Mouse (Mus musculus): ENCODE measurements around the gene Gpr87.

The Gpr87 gene

DNA sequence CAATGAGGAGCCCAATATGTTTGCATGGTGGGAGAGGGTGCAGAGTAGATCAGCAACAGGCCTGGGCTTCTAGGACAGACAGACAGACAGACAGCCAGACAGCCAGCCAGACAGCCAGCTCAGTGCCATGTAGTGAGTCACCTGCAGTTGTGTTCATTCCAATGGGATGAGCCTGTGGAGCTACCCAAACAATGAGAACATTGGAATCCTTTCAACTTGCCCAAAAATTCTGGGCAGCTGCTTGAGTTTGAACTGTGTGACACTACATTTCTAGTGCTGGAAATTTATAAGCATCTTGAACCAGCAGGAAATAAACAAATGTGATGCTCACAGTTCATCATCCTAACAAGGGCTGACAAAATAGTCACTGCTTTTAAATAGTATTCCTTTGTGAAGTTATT, 55.3 kb downstream of the Gpr87 start:
- no peak for DNase-seq (ENCODE audit: low read depth, low spot score)

DNA sequence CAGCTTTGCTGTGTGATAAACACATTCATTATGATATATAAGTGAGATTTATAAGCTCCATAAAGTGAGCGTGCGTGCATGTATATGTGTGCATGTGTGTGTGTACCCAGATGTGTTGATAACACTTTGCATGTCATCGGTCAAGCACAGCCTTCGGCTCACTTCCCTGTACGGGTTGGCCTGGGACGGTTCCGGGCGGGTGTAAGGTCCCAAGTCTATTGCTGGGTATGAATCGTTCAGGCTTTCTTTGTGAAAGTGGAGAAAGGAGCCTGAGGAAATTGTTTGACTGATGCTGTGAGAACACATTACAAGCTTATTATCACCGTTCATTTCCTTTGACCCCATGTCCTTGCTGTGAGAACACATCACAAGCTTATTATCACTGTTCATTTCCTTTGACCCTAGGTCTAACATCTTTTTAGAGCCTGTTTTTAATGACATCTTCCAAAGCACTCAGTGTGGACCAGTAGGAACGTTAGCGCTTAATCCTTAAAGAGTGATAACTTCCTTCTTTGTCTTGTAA, 55.9 kb downstream of the Gpr87 start:
- DNase-seq (ENCODE audit: low read depth, low spot score) = no peak

DNA sequence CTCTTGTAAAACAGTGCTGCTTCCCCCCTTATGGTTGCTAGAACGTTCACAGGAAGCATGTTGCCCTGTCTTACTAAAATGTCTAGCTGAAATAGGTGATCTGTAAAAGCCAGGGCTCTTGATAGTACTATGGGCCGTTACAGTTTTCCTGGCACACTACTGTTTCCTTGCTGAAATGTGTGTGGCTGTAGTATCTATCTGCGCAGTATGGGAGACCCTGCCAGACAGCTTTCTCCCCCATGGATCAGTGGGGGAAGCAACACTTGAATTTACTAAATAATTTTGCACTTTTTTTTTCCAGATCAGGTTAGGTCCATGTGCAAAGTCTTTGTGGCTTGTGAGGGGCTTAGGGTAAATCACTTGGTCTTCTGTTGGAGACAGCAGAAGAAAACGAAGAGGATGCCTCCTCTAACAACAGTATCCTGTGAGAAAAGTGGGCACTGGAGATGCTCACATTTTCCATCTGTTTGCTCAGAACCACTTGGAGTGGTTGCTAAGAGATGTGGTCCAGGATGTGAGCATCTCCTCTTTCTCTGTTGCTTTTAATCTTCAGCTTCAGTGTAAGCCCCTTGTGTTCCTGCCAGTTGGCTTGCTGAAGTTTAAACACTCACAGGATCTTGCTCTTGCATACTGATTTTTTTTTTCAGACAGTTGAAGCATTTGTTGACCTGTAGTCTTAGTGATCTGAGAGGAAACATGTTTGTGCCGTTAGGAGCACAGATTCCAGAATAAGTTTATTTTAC, 58.8 kb downstream of the Gpr87 start:
- no peak for DNase-seq (ENCODE audit: low read depth, low spot score)

DNA sequence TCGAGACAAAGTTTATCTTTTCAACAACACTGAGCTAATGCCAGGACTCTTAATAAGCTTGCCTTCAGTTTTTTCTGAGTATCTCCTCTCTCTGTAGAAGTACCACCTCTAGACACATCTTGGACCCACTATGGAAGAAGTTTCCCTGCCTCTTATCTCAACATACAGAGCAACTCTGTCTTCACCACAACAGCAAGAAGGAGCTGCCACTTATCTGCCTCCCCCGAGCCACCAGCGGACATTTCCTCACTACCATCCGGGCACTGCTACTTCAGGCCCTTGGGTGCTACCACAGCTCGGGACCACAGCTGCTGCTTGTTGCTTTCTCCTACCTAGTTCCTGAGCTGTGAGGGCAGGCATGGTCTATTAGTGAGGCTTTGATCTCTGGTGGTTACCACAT, 61.7 kb downstream of the Gpr87 start:
- DNase-seq (ENCODE audit: low read depth, low spot score) = no peak

DNA sequence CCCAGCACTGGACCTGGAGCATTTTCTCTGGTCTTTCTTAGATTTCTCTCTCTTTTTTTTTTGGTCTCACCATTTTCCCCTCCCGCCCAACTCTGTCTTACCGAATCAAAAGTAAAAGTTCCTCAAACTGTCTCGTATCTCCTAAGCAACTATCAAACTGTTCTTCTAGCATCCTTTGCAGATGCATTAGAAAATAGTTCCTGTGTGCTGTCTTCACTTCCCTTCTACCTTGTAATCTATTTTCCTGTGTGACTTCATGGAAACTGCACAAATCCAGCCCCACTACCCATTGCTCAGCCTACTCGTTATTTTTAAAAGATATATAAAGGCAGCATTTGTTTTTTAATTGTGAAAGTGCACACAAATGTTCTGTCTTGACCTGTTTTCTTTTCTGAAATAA, 62.9 kb downstream of the Gpr87 start:
- DNase-seq (ENCODE audit: low read depth, low spot score) = no peak

DNA sequence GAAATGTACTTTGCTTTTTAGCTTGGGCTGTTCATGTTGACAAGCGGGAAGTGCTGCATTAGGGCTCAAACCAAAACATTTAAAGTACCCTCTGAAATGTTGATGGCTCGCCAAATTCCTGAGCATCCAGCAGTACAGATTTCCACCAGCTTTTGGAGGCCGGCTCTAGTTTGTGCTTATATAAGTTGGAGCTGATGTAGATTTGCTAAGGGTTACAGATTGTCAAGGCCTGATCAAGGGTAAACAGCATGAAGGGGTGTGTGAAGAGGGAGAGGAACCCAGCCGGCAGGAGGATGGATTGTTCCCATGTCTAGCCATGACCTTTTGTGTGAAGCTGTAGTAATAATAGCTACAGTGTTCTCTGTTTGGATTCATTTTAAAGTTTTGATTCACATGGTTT, 63.8 kb downstream of the Gpr87 start:
- no peak for DNase-seq (ENCODE audit: low read depth, low spot score)

DNA sequence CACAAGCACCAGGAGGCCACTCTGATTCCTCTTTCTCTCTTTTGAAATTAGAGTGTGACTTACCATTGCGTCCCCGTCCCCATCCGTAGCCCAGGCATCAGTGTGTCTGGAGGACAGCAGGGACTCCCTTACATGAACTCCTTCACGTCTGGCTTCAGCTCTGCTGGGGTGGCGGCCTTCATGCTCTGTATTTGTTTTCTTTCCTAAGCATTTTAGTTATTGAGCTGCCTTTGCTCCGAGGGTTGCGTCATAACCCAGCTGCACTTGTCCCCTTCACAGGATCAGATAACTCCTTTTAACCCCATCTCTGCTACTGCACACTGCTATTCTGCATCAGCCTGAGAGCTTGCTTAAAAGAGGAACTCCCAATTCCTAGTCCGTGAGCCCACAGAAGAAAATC, 64.5 kb downstream of the Gpr87 start:
- no peak for DNase-seq (ENCODE audit: low read depth, low spot score)

DNA sequence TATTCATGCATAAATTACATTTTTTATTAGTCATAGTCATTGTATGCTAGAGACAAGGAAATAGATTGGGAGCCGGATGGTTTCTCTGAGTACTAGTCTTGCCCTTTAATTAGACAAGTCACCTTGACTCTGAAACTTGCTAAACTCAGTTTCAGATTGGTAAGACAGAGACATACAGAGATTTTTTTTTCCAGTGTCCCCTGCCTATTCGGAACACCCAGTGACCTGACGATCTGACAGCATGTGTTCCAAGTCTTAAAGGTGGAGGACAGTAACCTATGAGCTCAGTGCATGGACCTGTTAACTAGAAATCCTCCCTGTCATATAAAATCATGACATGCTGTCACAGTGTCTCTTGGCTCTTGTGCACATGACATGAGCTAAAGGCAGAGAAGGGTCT, 65.4 kb downstream of the Gpr87 start:
- DNase-seq (ENCODE audit: low read depth, low spot score) = no peak
